Mouse (Mus musculus) forebrain, embryonic 15.5 days (tissue): Measurements from ENCODE around the gene Shisa5. TPM values are rescaled to one million over a fixed set of nuclear protein-coding genes. Genes with fewer than 3 reads are reported as not detected.

Experiments
- polyA plus RNA-seq: library from polyadenylated mRNA; unstranded; fragments of >200 nt; fragmentation: Nextera tagmentation; extraction: Ambion mirVana; gene quantifications from 2 replicates; pipeline ENCODE4 v1.2.1, GENCODE M21; 2015

Gene Shisa5
- polyA plus RNA-seq, 1 experiment from 2014 or later: 48.0 TPM

Other genes with a start within 250 kb of the Shisa5 start
- 21.1 and 21.2 TPM in 2 replicates for gene Nckipsd, start 230.2 kb upstream of the Shisa5 start, polyA plus RNA-seq
- 16.7 and 20.0 TPM in 2 replicates for gene Celsr3, start 212.2 kb upstream of the Shisa5 start, polyA plus RNA-seq
- gene Slc26a6, start 185.3 kb upstream of the Shisa5 start, polyA plus RNA-seq: 9.0 and 9.8 TPM in 2 replicates
- gene Tmem89, start 123.9 kb upstream of the Shisa5 start, polyA plus RNA-seq: not detected in 2 replicates
- gene Uqcrc1, start 101.9 kb upstream of the Shisa5 start, polyA plus RNA-seq: 384 and 386 TPM in 2 replicates
- gene Col7a1, start 85.0 kb upstream of the Shisa5 start, polyA plus RNA-seq: 1.1 and 2.0 TPM in 2 replicates
- gene Ucn2, start 52.6 kb upstream of the Shisa5 start, polyA plus RNA-seq: not detected in 2 replicates
- gene Pfkfb4, start 46.8 kb upstream of the Shisa5 start, polyA plus RNA-seq: 27.3 and 28.0 TPM in 2 replicates
- gene Trex1, start 21.2 kb downstream of the Shisa5 start, polyA plus RNA-seq: 16.5 and 16.7 TPM in 2 replicates
- gene Atrip, start 35.6 kb downstream of the Shisa5 start, polyA plus RNA-seq: 32.0 and 36.5 TPM in 2 replicates
- 17.3 and 18.4 TPM in 2 replicates for gene Ccdc51, start 43.9 kb downstream of the Shisa5 start, polyA plus RNA-seq
- 568 and 598 TPM in 2 replicates for gene Tma7, start 44.0 kb downstream of the Shisa5 start, polyA plus RNA-seq
- gene Plxnb1, start 56.8 kb downstream of the Shisa5 start, polyA plus RNA-seq: 20.7 and 23.5 TPM in 2 replicates
- gene Fbxw21, start 123.5 kb downstream of the Shisa5 start, polyA plus RNA-seq: not detected in 2 replicates
- 0.28 TPM in 1 of 2 replicates, not detected in the other for gene Fbxw13, start 157.4 kb downstream of the Shisa5 start, polyA plus RNA-seq
- not detected in 2 replicates for gene Fbxw20, start 196.2 kb downstream of the Shisa5 start, polyA plus RNA-seq
- gene Fbxw14, start 249.1 kb downstream of the Shisa5 start, polyA plus RNA-seq: not detected in 2 replicates